Mouse (Mus musculus): ENCODE data around the gene Prkn.

GRCm38 (mm10) chr17:10982136-10982535 is 142.0 kb downstream of the Prkn start:
- TF ChIP-seq ZNF384 (IDR thresholded peaks at IDR 0.05; ENCODE audit: low read depth, low read length) (no peak), POLR2A (IDR thresholded peaks at IDR 0.05; ENCODE audit: control insufficient read depth in 1 of 2, insufficient read depth in 1 of 2, low read depth in 1 of 2, low read length in 2 of 2, poor library complexity in 1 of 2) (no peak), CTCF (IDR thresholded peaks at IDR 0.05 in 2 of 3, conservative IDR thresholded peaks at IDR 0.05 in 1 of 3; ENCODE audit: control insufficient read depth in 1 of 3, insufficient read depth in 1 of 3, low read depth in 2 of 3, low read length in 3 of 3, poor library complexity in 1 of 3, severe bottlenecking in 1 of 3) (no peak), CHD2 (IDR thresholded peaks at IDR 0.05; ENCODE audit: low read length) (no peak), ZC3H11A (IDR thresholded peaks at IDR 0.05; ENCODE audit: low read depth, low read length) (no peak), GATA1 (IDR thresholded peaks at IDR 0.05; ENCODE audit: low read depth, low read length) (no peak), EP300 (IDR thresholded peaks at IDR 0.05; ENCODE audit: low read depth in 1 of 2, low read length in 2 of 2) (no peak), POLR2AphosphoS2 (IDR thresholded peaks at IDR 0.05; ENCODE audit: low read length) (no peak)

Measured in MEL (cell line).